Mouse (Mus musculus) hindbrain, embryonic 15.5 days (tissue): ENCODE results near the gene Fam214b. TPM values are rescaled to one million over a fixed set of nuclear protein-coding genes. Genes with fewer than 3 reads are reported as not detected.
A peak's percentile ranks its signal among the peaks of the same experiment; 100 is the strongest.

Experiments
- ATAC-seq: fragments of 200-750 bp; cut with Nextera tagmentation; 2 replicates; pipeline ENCODE4 v1.8.0; 2017; ENCODE audit warnings: low read depth, moderate number of reproducible peaks, moderate TSS enrichment; ENCODE audit not compliant: low FRiP score
- H3K27ac ChIP-seq: fragments of 300-500 bp; sonication (generic); replicated peaks from 2 replicates; pipeline ENCODE4 v1.5.1; 2015; ENCODE audit warnings: mild to moderate bottlenecking, inconsistent platforms
- H3K27me3 ChIP-seq: fragments of 300-500 bp; sonication (generic); 2 replicates; pipeline ENCODE4 v1.6.1; 2015; ENCODE audit warnings: control low read depth, inconsistent platforms
- H3K36me3 ChIP-seq: fragments of 300-500 bp; sonication (generic); 2 replicates; pipeline ENCODE4 v1.6.1; 2015; ENCODE audit warnings: control low read depth, inconsistent platforms
- H3K4me1 ChIP-seq: fragments of 300-500 bp; sonication (generic); replicated peaks from 2 replicates; pipeline ENCODE4 v1.6.1; 2015; ENCODE audit warnings: control low read depth, inconsistent platforms
- H3K4me2 ChIP-seq: fragments of 300-500 bp; sonication (generic); 2 replicates; pipeline ENCODE4 v1.6.1; 2015; ENCODE audit warnings: moderate library complexity, mild to moderate bottlenecking, inconsistent platforms
- H3K4me3 ChIP-seq: fragments of 300-500 bp; sonication (generic); 2 replicates; pipeline ENCODE4 v1.5.1; 2015; ENCODE audit warnings: mild to moderate bottlenecking, inconsistent platforms
- H3K9ac ChIP-seq: fragments of 300-500 bp; sonication (generic); 2 replicates; pipeline ENCODE4 v1.6.1; 2015; ENCODE audit warnings: inconsistent platforms
- H3K9me3 ChIP-seq: fragments of 300-500 bp; sonication (generic); 2 replicates; pipeline ENCODE4 v1.6.1; 2016; ENCODE audit warnings: control low read depth, inconsistent platforms
- WGBS: fragments of 180-500 bp; shearing (Covaris S2); methylation state at CpG from one replicate; pipeline ENCODE4 v1.1.7; 2015; 5-methylcytosine and 5-hydroxymethylcytosine counted together
- polyA plus RNA-seq: library from polyadenylated mRNA; unstranded; fragments of >200 nt; fragmentation: Nextera tagmentation; extraction: Ambion mirVana; gene quantifications from 2 replicates; pipeline ENCODE4 v1.2.1, GENCODE M21; 2015

Gene Fam214b
- 37.5 and 38.9 TPM in 2 replicates for polyA plus RNA-seq

- H3K4me2 ChIP-seq, result peak within 1 kb of the TSS; percentile 93
- no peaks in the 10 kb centered on the region for H3K27me3 ChIP-seq
- no peaks in the 10 kb centered on the region for H3K36me3 ChIP-seq
- peak within 1 kb of the TSS; percentile 73 for H3K4me3 ChIP-seq
- peak; percentile 92 for ATAC-seq
- 0% methylated on average over 33 of the region's 33 CpGs for WGBS
- H3K27ac ChIP-seq, result peak within 1 kb of the TSS; percentile 83
- H3K9ac ChIP-seq, result peak within 1 kb of the TSS; percentile 66
- H3K9me3 ChIP-seq, result no peaks in the 10 kb centered on the region
- H3K4me1 ChIP-seq, result peaks cover 32% of the 10 kb centered on the region
Observed at GRCm38 (mm10) chr4:43045659-43046302, at the start of gene Fam214b. Gene Fam214b, minus strand, starts transcription at chr4:43046220.

DNA sequence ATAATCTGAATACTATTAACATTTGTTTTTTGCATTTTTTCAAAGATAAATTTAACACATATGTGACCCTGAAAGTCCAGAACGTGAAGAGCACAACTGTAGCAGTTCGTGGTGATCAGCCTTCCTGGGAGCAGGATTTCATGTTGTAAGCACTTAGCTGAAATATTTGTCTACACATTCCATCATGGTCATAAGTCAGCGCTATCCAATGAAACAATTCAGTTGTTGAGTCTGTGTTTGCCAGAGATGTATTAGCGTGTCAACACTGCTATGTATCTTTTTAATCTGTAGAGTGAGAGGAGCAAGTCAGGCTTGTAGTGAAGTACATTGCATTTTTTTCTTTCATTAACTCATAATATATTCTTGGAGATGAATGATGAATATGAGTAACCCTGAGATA lies 45.2 kb upstream of the Fam214b start:
- WGBS, result 83% methylated on average over 4 of the region's 4 CpGs
- Histone ChIP-seq H3K9me3 (no peaks in the 10 kb centered on the region), H3K36me3 (peaks cover 8% of the 10 kb centered on the region; the same call in 1 of the 2 replicates), H3K27ac (no peak overlapping the region), H3K9ac (no peak overlapping the region), H3K4me3 (no peak overlapping the region), H3K27me3 (no peaks in the 10 kb centered on the region), H3K4me2 (no peak overlapping the region), H3K4me1 (no peaks in the 10 kb centered on the region)
- ATAC-seq, result no peak

DNA sequence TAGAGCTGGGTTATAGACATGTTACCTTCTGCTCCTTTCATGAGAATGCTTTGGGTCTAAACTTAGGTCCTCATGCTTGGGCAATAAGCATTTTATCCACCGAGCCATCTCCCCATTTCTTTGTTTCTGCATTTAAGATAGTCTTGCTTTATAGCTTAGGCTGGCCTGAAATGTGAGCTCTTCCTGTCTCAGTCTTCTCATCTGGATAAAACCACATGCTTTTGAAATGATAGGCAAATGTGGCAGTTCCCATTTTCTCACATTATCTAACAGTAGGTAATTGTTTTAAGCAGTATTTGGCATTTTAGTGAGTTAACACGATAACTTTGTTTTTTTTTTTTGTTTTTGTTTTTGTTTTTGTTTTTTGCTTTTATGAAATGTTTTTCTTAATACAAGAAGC lies 43.9 kb upstream of the Fam214b start:
- Histone ChIP-seq H3K4me2 (no peak overlapping the region), H3K27ac (no peak overlapping the region), H3K9me3 (no peaks in the 10 kb centered on the region), H3K4me1 (no peaks in the 10 kb centered on the region), H3K4me3 (no peak overlapping the region), H3K27me3 (no peaks in the 10 kb centered on the region), H3K9ac (no peak overlapping the region), H3K36me3 (peaks cover 4% of the 10 kb centered on the region; the same call in 1 of the 2 replicates)
- ATAC-seq, result no peak
- whole genome bisulfite sequencing, result 93% methylated on average over 2 of the region's 2 CpGs

DNA sequence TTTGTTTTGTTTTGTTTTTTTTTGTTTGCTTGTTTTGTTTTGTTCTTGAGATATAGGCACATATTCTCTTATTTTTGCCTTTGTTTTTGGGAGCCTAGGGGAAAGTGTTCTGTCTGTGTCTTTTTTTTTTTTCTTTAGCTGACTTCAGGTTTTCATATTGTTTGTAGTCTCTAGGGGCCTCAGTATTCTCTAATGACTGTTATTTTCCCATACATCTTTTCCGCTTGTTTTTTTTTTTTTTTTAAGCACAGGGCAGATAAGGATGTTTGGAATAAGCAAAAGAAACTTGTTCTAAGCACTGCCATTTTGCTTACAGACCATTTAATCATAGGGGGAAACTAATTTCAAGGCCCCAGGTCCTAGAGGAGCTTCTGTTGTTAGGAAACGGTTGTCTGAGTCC lies 36.4 kb upstream of the Fam214b start:
- H3K36me3 ChIP-seq, result no peaks in the 10 kb centered on the region
- H3K27me3 ChIP-seq, result no peaks in the 10 kb centered on the region
- no peak overlapping the region for H3K9ac ChIP-seq
- H3K9me3 ChIP-seq, result no peaks in the 10 kb centered on the region
- H3K4me2 ChIP-seq, result no peak overlapping the region
- no peaks in the 10 kb centered on the region for H3K4me1 ChIP-seq
- no peak overlapping the region for H3K4me3 ChIP-seq
- H3K27ac ChIP-seq, result no peak overlapping the region
- ATAC-seq, result no peak
- 75% methylated on average over 2 of the region's 2 CpGs for WGBS

- H3K36me3 ChIP-seq, result no peaks in the 10 kb centered on the region
- no peak overlapping the region for H3K9ac ChIP-seq
- H3K27me3 ChIP-seq, result no peaks in the 10 kb centered on the region
- H3K4me3 ChIP-seq, result no peak overlapping the region
- H3K4me2 ChIP-seq, result no peak overlapping the region
- ATAC-seq, result no peak
- H3K9me3 ChIP-seq, result no peaks in the 10 kb centered on the region
- no peak overlapping the region for H3K27ac ChIP-seq
- no peaks in the 10 kb centered on the region for H3K4me1 ChIP-seq
- WGBS, result 66% methylated on average over 7 of the region's 7 CpGs
Observed at GRCm38 (mm10) chr4:43078071-43078718, 32.2 kb upstream of the Fam214b start.

GRCm38 (mm10) chr4:43074923-43075322 lies 28.9 kb upstream of the Fam214b start:
- no peak for ATAC-seq
- Histone ChIP-seq H3K4me1 (no peaks in the 10 kb centered on the region), H3K4me2 (no peak overlapping the region), H3K36me3 (no peaks in the 10 kb centered on the region), H3K9ac (no peak overlapping the region), H3K4me3 (no peak overlapping the region), H3K27ac (no peak overlapping the region), H3K27me3 (no peaks in the 10 kb centered on the region), H3K9me3 (no peaks in the 10 kb centered on the region)

DNA sequence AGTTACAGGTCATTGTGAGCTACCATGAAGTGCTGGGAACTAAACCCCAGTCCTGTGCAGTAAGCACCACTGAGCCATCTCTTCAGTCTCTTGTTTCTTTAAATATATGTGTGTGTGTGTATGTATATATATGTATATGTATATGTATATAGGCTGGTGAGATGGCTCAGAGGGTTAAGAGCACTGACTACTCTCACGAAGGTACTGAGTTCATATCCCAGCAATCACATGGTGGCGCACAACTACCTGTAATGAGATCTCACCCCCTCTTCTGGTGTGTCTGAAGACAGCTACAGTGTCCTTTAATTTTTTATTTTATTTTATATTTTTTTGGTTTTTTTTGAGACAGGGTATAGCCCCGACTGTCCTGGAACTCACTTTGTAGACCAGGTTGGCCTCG lies 19.5 kb upstream of the Fam214b start:
- Histone ChIP-seq H3K9ac (no peak overlapping the region), H3K27ac (no peak overlapping the region), H3K36me3 (no peaks in the 10 kb centered on the region), H3K4me2 (no peak overlapping the region), H3K9me3 (no peaks in the 10 kb centered on the region), H3K4me1 (peaks cover 6% of the 10 kb centered on the region), H3K27me3 (no peaks in the 10 kb centered on the region), H3K4me3 (no peak overlapping the region)
- 97% methylated on average over 4 of the region's 4 CpGs for WGBS
- ATAC-seq, result no peak

DNA sequence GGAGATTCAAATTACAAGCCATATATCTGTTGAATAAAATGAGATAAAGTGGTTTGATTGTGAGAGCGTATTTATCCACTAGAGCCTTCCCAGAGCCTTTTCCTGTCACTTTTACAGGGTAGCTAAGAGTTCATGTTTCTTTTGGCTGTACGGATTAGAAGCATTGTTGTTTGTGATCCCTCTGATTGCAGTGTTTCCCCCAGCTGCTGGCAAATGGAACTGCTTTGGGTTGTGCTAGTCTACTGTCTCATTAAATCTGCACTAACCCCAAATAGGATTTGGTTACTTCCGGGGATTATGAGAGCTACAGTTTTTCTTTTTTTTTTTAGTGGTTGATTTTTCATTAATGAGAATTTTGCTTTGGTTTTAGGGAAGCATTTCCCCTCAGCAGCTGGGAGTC lies 14.3 kb upstream of the Fam214b start:
- H3K4me2 ChIP-seq, result peak overlapping the region; percentile 69
- H3K4me1 ChIP-seq, result peaks cover 17% of the 10 kb centered on the region
- no peaks in the 10 kb centered on the region for H3K27me3 ChIP-seq
- H3K9me3 ChIP-seq, result no peaks in the 10 kb centered on the region
- H3K36me3 ChIP-seq, result no peaks in the 10 kb centered on the region
- H3K27ac ChIP-seq, result no peak overlapping the region
- H3K4me3 ChIP-seq, result peak overlapping the region; percentile 77; the same call in 1 of the 2 replicates
- no peak for ATAC-seq
- WGBS, result 58% methylated on average over 3 of the region's 3 CpGs
- H3K9ac ChIP-seq, result no peak overlapping the region

GRCm38 (mm10) chr4:43059697-43060096 lies 13.7 kb upstream of the Fam214b start:
- WGBS, result 32% methylated on average over 3 of the region's 3 CpGs
- peak overlapping the region; percentile 72 for H3K9ac ChIP-seq

GRCm38 (mm10) chr4:43058753-43059654 lies 13.0 kb upstream of the Fam214b start, which contains the start of gene Unc13b:
Gene Unc13b, plus strand, starts transcription at chr4:43058953.
- Histone ChIP-seq H3K9me3 (no peaks in the 10 kb centered on the region), H3K27me3 (no peaks in the 10 kb centered on the region), H3K27ac (peak within 1 kb of the TSS; percentile 86), H3K9ac (peak within 1 kb of the TSS; percentile 72), H3K4me2 (peak within 1 kb of the TSS; percentile 69), H3K36me3 (no peaks in the 10 kb centered on the region), H3K4me3 (peak within 1 kb of the TSS; percentile 77), H3K4me1 (peaks cover 17% of the 10 kb centered on the region)
- ATAC-seq, result peak; percentile 97
- under 1% methylated on average over 90 of the region's 90 CpGs for WGBS

More at GRCm38 (mm10) chr4:43059697-43060096, 13.7 kb upstream of the Fam214b start:
- Histone ChIP-seq H3K4me2 (peak overlapping the region; percentile 69), H3K27ac (peak overlapping the region; percentile 86; the same call in 1 of the 2 replicates), H3K27me3 (no peaks in the 10 kb centered on the region), H3K36me3 (no peaks in the 10 kb centered on the region), H3K9me3 (no peaks in the 10 kb centered on the region), H3K4me3 (peak overlapping the region; percentile 77), H3K4me1 (peaks cover 17% of the 10 kb centered on the region)
- no peak for ATAC-seq

DNA sequence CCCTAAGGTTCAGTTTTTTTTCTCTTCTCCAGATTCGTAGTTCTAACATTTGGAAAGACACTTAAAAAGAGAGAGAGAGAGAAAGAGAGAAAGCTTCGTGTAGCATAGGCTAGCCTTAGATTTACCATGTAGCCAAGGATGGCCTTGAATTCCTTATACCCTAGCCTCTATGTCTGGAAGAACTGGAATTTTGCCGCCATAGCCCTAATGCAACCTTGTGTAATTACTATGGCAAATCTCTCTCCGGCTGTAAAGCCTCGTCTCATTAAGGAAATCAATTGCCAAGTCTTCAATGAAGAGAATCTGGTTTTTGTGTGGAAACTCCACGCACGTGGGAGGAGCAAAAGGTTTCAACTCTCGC lies 12.4 kb upstream of the Fam214b start:
- Histone ChIP-seq H3K27ac (peak overlapping the region; percentile 86), H3K9me3 (no peaks in the 10 kb centered on the region), H3K4me2 (peak overlapping the region; percentile 69), H3K27me3 (no peaks in the 10 kb centered on the region), H3K36me3 (no peaks in the 10 kb centered on the region), H3K4me3 (peak overlapping the region; percentile 77), H3K9ac (peak overlapping the region; percentile 72; the same call in 1 of the 2 replicates), H3K4me1 (peaks cover 17% of the 10 kb centered on the region)
- 20% methylated on average over 8 of the region's 8 CpGs for WGBS
- ATAC-seq, result no peak

DNA sequence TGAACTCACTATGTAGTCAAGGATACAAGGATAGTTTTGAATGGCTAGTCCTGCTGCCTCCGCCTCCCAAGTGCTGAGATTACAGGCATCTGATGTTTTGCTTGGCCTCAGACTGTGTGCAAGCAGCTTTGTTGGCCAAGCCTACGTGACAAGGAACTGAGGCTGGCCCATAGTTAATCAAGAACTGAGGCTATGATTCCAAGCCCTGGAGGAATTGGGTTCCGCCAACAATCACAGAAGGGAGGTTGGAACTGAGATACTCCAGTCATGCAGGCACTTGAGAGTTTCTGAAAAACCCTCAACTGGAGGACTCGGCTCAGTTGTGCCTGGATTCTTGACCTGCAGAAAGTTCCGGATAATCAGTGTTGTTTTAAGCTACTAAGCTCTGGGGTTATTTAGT lies 11.6 kb upstream of the Fam214b start:
- ATAC-seq, result no peak
- H3K9ac ChIP-seq, result no peak overlapping the region
- H3K36me3 ChIP-seq, result no peaks in the 10 kb centered on the region
- no peak overlapping the region for H3K27ac ChIP-seq
- WGBS, result 95% methylated on average over 5 of the region's 5 CpGs
- no peaks in the 10 kb centered on the region for H3K9me3 ChIP-seq
- no peaks in the 10 kb centered on the region for H3K27me3 ChIP-seq
- no peak overlapping the region for H3K4me2 ChIP-seq
- H3K4me3 ChIP-seq, result no peak overlapping the region
- peaks cover 17% of the 10 kb centered on the region for H3K4me1 ChIP-seq
